Mouse (Mus musculus): ENCODE data around the gene Nox3. TPM values are rescaled to one million over a fixed set of nuclear protein-coding genes. Genes with fewer than 3 reads are reported as not detected.

Gene Nox3
- not detected for total RNA-seq (2021)

DNA sequence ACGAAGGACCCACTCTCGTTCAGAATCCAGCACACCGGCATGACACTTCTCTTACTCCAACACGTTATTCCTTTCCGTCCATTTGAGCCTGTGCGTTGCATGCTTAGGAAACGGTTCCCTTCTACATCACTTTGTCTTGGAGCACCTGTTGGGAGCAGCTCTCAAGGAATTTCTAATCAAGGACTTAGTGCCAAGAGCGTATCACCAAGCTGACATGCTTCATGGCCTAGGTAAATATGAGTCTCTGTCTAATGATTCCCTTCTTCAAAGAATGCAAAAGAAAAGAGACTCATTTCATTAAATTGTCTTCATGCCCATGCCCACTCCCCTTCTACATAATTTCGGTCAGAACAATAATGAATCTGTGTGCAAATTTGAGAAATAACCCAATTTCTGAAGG, at the start of gene Nox3:
Gene Nox3 (minus strand): TSS at position 101 of the 400 bp plus-strand sequence.
- DNase-seq (ENCODE audit: low spot score in 2 of 2), result no peak
- intact Hi-C loops (cut with DNase I), result no loop called here

DNA sequence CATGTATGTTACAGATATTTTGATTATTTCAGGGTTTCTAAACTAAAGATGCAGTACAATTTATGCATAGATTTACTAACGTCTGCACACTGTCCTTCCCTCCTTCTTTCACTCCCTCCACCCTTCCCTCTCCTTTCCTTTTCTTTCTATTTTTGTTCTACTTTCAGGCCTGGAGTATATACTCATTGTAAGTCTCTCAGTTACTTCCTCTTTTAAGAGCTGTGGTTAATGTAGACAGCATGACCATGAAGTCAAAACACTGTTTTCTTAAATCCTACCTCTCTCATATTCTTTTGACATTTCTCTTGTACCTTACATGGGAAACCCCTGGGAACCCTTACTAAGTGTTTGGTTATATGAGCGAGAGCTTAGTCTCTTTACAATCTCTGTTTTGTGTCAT, 48.3 kb upstream of the Nox3 start:
- intact Hi-C loops (cut with DNase I), result no loop called here
- DNase-seq (ENCODE audit: low spot score in 2 of 2), result no peak

DNA sequence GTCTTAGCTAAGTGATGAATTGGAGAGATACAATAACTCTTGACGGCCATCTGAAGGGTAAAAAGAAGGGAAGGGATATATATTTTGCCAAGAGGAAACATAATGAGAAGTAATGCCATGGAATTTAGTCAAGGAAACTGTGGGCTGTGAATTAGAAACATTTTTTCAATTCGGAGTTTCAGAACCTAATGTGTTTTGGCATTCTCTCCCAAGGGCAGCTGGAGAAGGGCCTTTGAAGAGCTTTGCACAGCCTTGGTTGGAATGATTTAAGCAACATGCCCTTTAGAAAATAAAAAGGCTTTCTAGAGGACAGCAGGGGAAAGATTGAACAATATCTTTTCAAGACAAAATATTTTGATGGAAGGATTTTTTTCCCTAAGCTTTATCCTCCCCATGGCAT, 40.9 kb upstream of the Nox3 start:
- intact Hi-C loops (cut with DNase I), result no loop called here
- peak in 1 of 2 experiments; percentile 1 for DNase-seq (ENCODE audit: low spot score in 2 of 2)

DNA sequence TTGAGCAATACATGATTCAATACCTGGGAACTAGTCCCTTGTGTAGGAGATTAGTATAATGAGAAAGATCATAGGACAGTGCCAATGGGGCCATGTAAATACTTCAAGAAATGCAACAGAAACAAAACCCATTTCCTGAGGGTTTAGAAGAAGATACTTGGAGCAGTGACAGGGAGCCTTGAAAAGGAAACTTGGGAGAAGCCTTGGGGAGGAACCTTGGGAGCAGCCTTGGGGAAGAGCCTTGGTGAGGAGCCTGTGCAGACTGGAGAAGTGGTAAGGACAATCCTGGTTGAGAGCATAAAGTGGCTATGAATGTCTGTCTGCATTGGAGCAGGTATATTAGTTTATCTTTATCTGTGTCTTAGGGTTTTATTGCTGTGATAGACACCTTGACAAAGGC, 38.2 kb upstream of the Nox3 start:
- no peak for DNase-seq (ENCODE audit: low spot score in 2 of 2)
- intact Hi-C loops (cut with DNase I), result no loop called here

DNA sequence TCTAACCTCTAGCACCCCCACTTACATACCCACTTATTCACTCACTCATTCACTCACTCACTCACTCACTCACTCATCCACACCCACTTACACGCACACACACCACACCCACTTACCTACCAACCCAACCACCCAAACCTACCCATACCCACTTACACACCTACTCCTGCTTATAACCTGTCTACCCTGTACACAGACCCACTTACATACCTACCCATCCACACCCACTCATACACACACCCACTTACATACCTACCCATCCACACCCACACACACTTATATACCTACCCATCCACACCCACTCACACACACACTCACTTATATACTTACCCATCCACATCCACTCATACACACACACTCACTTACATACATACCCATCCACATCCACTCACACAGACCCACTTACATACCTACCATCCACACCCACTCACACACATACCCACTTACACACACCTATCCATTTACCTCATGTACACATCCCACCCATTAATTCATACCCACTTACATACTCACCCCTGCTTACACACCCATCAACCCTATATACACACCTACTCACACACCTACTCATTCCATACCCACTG, 9.4 kb upstream of the Nox3 start:
- intact Hi-C loops (cut with DNase I), result no loop called here

DNA sequence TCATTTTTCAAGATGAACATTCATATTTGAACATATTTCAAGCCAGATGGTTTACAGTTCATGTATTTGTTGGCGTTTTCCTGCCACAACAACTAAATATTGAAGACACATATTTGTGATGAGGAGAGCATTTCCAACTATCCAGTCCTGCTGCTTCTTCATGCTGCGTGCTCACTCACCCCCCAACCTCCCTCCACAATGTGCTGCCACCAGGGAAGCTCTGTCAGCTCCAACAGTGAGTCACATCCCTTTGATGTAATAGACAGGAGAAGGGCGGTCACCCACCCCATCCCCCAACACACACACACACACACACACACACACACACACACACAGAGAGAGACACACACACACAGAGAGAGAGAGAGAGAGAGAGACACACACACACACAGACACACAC, 6.3 kb upstream of the Nox3 start:
- intact Hi-C loops (cut with DNase I), result no loop called here
- peak; percentile 16 to 49 for DNase-seq (ENCODE audit: low spot score in 2 of 2)

More for the DNA sequence above, 9.4 kb upstream of the Nox3 start:
- DNase-seq (ENCODE audit: low spot score in 2 of 2), result no peak

DNA sequence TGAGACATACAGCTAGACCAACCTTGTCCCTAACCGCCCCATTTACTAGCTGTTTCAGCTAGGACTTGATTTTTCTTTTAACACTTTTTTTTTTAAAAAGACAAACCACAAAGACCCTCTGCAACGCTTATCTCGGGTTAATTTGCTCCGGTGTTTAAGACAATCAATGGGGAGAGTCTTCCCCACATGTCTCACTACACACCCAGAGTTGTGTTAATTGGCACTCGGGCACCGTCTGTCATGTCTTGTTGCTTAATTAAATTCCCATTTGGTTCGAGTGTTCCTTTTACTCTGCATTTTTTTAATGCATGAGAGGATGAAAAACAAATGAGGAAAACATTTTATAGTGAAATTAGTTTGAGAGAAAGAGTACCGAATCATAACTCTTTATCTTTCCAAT, 3.2 kb downstream of the Nox3 start:
- intact Hi-C loops (cut with DNase I), result no loop called here
- no peak for DNase-seq (ENCODE audit: low spot score in 2 of 2)

DNA sequence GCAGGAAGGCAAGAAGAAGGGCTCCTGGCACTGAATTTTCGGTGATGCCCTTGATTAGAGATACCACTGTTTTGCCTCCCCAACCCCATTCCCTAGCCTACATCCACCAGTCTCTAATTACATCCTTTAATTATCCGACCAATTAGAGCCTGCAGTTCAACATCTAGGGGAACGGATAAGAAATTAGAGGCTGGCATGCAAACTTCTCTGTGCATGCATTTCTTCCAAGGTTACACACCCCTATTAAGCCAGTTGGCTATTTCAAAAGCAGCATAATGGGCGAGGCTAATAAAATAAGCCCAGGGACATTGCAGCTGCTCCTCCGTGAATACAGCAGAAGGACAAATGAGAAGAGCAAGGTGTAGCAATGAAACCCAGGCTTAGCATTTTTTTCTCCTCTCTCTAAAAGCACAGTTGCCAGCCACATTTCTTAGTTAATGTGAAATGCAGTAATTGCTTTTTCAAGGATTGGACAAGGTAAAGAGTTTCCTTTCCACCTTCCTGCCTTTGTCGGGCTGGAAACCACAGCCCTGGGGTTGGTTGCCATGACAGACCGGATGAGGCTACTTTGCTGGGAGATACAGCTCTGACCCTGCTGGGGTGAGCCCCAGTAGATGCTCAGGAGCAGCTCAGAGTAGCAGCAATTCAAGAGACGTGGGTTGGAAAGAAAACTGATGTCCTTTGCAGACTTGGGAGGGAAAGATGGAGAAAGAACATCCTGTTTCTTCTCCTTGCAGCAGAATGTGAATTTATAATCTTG, 5.4 kb downstream of the Nox3 start:
- intact Hi-C loops (cut with DNase I), result no loop called here
- DNase-seq (ENCODE audit: low spot score in 2 of 2), result no peak

DNA sequence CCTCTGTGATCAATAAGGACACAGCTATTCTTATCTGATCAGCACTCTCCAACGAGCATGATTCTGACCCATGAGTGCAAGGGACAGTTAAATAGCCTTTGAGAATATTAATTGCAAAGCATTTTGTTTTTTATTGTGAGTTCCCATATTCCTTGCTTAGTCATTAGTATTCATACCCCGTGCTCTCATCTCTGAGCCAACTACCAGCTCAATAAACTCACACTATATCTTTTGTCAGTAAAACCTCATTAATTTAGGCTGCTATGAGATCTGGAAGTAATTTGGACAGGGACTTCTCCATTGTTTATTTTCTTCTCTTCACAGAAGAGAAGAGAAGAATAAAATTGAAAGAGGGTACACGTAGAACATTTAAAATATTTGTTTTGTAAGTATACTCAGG, 12.4 kb downstream of the Nox3 start:
- DNase-seq (ENCODE audit: low spot score in 2 of 2), result no peak
- intact Hi-C loops (cut with DNase I), result no loop called here

DNA sequence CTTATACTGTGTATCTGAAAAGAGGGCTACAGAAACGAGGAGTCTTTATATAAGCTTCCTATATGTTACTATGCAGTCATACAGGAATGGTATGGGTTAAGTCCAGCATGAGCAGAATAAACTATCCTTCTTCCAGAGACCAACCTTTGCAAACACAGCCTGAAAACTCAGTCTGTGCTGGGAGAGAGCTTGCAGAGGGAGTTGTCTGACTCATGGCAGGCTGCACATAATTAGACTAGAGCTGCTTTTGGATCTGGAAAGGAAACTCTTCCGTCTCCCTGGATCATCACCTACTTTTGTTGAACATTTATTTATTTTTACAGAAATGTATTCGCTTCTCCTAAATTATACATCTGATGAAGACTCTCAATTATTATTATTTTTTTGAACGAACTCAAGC, 26.8 kb downstream of the Nox3 start:
- intact Hi-C loops (cut with DNase I), result no loop called here
- peak; percentile 28 to 84 for DNase-seq (ENCODE audit: low spot score in 2 of 2)

DNA sequence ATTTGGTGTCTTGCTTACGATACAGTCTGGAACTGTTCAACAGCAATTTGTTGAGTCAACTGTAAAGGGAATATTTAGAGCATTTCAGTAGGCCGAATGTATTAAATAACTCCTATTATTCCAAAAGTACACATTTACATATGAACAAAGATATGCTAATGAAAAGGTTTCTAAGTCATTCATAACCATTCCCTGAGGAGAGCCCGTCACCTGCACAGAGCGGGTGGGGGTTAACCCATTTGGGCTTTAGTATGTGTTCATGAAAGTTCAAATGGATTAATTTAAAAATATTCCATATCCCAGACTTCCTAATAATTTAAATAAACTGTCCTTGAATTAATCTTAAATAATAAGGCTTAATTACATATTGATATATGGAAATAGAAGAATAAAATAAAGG, 28.8 kb downstream of the Nox3 start:
- no peak for DNase-seq (ENCODE audit: low spot score in 2 of 2)
- intact Hi-C loops (cut with DNase I), result no loop called here

DNA sequence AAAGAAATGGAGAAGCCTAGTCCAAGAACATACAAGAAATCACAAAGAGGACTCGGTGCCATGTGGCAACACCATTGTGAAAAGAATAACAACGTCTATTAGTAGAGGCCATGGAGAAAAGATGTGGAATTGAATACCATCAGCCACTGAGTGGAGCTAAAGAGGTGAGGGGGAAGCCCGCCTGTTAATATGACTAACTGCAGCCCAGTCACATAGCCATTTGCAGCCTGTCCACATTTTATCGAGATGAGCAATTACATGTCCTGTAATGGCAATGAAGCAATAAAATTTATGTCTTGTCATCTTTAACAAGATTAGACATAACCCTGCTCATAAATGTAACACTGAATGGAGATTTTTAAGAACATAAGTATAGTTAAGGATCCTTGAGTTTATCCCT, 30.7 kb downstream of the Nox3 start:
- intact Hi-C loops (cut with DNase I), result no loop called here
- DNase-seq (ENCODE audit: low spot score in 2 of 2), result no peak

DNA sequence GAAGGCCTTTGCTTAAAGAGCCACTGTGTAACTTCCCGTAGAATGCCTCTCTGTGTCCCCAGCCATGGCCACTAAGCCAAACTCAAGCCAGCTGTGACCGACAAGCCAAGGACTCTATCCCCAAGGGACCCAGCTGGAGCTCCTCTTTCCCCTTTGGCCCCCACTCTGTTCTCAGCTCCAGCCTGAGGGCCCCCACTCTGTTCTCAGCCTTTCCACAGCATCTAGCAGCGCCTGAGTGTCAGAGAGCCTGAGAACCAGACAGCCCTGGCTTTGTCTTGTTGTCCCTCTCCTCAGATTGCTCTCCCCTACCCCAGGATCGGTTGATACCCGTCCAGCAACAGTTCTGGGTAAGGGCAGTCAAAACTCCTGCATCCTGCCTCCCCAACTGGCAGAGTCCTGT, 36.6 kb downstream of the Nox3 start:
- intact Hi-C loops (cut with DNase I), result no loop called here
- no peak for DNase-seq (ENCODE audit: low spot score in 2 of 2)

DNA sequence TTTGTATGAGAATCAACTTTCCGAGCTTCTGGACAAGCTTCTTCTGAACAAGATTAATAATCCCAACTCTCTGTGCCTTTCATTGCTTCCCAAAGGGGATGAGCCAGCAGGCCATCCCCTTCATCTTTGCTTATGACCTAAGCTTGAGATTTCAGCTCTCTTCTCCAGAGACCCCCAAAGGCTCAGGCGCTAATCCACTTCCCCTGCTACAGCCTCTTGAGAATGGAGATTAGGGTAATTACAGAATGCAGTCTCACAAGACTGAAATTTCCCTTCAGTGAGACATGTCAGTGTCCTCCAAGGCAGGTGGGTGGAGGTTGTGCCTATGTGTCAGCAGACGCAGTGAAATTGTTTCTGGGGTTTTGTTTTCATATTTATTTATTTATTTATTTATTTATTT, 45.7 kb downstream of the Nox3 start:
- intact Hi-C loops (cut with DNase I), result no loop called here
- DNase-seq (ENCODE audit: low spot score in 2 of 2), result no peak

DNA sequence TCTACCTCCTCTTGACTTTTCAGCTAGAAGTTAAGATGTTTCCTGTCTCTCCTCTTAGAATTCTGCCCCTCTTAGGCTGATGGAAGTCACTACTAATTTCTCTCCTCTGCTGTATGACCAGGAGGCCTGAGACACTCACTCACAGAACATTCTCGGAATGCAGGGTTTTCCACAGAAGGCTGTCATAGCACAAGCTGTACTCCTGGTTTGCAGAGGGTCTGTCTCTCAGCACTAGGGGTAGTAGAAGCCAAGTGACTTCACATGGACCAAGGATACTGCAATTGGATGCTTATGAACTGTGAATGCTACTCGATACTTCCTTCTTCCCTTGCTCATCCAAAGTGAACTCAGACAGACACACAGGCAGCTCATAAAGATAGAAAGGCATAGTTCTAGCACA, 52.5 kb downstream of the Nox3 start:
- DNase-seq (ENCODE audit: low spot score in 2 of 2), result no peak
- intact Hi-C loops (cut with DNase I), result no loop called here

DNA sequence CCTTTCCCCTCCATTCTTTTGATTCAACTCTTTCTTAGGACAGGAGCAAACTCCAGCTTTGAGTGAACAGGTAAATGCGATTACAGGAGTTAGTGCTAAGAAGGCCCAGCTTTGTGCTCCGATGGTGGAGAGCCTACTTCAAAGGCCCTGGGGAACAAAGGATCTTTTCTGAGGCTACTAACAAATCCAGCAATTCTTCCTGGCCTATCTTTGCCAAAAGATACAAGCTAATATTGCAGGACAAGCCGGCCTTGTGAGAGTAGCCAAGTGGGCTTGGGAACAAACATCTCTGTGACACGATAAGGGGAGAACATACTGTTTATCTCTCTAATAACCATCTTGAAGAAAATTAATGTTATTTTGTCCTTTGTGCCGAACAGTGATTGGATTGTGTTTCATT, 54.6 kb downstream of the Nox3 start:
- intact Hi-C loops (cut with DNase I), result no loop called here
- no peak for DNase-seq (ENCODE audit: low spot score in 2 of 2)

DNA sequence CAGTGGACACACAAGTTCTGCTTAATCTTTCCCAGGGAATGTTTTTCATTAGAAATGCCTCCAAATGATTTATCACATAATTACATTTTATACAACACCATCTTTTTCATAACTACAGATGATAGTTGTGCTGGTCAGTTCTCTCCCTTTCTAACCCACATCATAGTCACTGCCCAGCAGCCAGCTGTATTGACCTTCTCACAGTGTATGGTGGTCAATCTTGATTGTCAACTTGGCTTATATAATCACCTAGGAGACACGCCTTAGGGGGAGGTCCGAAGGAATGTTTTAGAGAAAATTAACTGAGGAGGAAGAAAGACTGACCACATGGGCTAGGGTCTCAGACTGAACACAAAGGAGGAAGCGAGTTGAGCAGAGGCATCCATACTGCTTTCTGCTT, 57.3 kb downstream of the Nox3 start:
- intact Hi-C loops (cut with DNase I), result no loop called here
- no peak for DNase-seq (ENCODE audit: low spot score in 2 of 2)

DNA sequence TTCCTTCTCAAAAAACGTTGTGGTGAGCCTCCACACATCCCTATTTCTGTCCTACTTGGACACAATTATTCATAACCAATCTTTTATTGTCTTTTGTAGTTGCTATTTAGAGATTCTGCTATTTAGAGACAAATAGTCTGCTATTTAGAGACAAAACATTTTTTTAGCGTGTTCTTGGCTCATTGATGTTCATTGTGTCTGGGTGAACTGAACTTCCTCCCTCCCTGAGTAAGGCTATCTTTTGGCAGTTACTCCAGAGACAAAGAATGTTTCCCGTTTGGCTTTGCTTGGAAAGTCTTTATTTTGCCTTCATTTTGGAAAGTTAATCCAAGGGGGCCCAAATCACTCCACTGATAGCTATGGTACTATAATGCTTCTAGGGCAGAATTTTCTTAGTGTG, 63.6 kb downstream of the Nox3 start:
- DNase-seq (ENCODE audit: low spot score in 2 of 2), result no peak
- intact Hi-C loops (cut with DNase I), result no loop called here

DNA sequence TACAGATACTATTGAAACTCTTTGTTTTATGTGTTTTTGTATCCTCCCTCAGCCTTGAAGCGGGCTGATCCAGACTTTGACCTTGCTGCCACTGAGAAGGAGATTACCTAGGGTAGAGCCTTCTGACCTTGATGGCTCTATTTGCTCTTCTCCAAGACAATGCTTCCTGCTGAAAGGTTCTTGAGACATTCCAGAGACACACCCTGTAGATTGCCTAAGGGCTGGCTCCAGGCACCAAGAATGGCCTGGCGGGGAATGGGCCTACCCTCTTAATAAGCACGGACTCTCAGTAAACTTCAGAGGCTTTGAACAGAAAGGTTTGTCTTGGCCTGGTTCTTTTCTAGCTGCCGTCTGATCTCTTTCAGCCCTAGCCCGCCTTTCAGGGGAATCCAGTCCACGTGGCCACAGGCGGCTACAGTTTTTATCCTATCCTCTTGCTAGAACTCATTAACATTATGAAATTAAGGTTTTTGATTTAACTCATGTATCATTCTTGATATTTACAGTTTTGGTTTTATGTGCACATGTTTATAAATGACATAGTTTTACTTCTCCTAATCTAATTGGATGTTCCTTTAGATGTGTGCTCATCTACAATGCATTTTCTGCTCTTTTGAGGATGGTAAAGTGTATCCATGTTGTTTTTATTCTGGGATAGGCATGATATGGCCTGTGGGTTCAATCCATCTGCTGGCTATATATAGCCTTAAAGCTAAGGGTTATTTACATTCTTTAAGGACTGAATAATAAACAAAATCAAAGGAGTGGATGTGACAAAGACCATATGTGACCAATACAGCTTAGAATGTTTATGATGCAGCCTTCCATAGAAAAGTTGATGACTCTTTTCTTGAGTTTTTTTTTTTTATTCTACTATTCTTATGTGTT, 79.5 kb downstream of the Nox3 start:
- DNase-seq (ENCODE audit: low spot score in 2 of 2), result no peak
- intact Hi-C loops (cut with DNase I), result no loop called here

DNA sequence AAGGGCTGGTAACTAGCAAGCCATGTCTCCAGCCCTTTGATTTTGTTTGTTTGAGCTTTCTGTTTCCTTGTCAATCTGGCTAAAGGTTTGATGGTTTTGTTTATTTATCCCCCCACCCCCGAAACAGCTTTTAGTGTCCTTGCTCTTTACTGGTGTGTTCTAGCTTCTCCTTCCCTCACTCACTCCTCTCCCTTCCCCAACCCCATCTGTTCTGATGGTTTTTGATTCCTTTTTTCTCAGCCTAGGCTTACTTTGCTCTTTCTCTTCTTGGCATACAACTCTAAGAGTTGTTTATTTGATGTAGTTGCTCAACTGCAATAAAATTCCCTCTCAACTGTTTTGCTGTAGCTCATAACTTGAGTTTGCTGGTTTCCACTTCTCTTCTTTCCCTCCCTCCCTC, 80.5 kb downstream of the Nox3 start:
- intact Hi-C loops (cut with DNase I), result no loop called here
- no peak for DNase-seq (ENCODE audit: low spot score in 2 of 2)

DNA sequence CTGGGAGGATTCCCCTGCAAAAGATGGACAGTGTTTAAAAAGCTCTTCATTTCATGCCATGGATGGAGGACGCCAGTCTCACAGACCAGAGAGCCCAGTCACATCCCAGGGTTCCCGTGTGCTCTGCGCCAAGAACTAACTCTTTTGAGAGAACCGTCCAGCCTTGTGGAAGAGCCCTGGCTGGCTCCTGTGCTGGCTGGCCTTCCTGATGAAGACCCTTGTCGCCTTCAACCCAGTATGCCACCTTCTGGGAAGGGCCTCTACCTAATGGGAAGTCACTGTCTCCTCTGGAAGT, 84.3 kb downstream of the Nox3 start:
- intact Hi-C loops (cut with DNase I), result no loop called here
- no peak for DNase-seq (ENCODE audit: low spot score in 2 of 2)

Data from left cerebral cortex, postnatal 25 days (tissue).